Mouse (Mus musculus) heart, postnatal 0 days (tissue): ENCODE results near the gene Sbf1. TPM values are rescaled to one million over a fixed set of nuclear protein-coding genes. Genes with fewer than 3 reads are reported as not detected.

Experiments
- ATAC-seq: fragments of 200-750 bp; cut with Nextera tagmentation; 2 replicates; pipeline ENCODE4 v1.8.0; 2017; ENCODE audit warnings: low read depth, moderate number of reproducible peaks, moderate library complexity; ENCODE audit not compliant: insufficient read depth
- DNase-seq: peaks from one replicate; pipeline ENCODE4 v3.0.0-alpha.2; 2016; ENCODE audit warnings: low spot score
- H3K27ac ChIP-seq: fragments of 300-500 bp; sonication (generic); 2 replicates; pipeline ENCODE4 v1.5.1; 2014; ENCODE audit warnings: low read depth, mild to moderate bottlenecking
- H3K27me3 ChIP-seq: fragments of 300-500 bp; sonication (generic); 2 replicates; pipeline ENCODE4 v1.6.1; 2014; ENCODE audit warnings: low read length, mixed read lengths; ENCODE audit not compliant: control insufficient read depth, insufficient read depth
- H3K36me3 ChIP-seq: fragments of 300-500 bp; sonication (generic); replicated peaks from 2 replicates; pipeline ENCODE4 v1.6.1; 2014; ENCODE audit warnings: low read length, mixed read lengths; ENCODE audit not compliant: control insufficient read depth, insufficient read depth
- H3K4me1 ChIP-seq: fragments of 300-500 bp; sonication (generic); 2 replicates; pipeline ENCODE4 v1.6.1; 2014; ENCODE audit warnings: antibody characterized with exemption; ENCODE audit not compliant: control insufficient read depth, insufficient read depth
- H3K4me2 ChIP-seq: fragments of 300-500 bp; sonication (generic); 2 replicates; pipeline ENCODE4 v1.6.1; 2014; ENCODE audit warnings: low read depth, mild to moderate bottlenecking, low read length, moderate library complexity
- H3K4me3 ChIP-seq: fragments of 300-500 bp; sonication (generic); 2 replicates; pipeline ENCODE4 v1.5.1; 2014; ENCODE audit warnings: low read depth, low read length
- H3K9ac ChIP-seq: fragments of 300-500 bp; sonication (generic); replicated peaks from 2 replicates; pipeline ENCODE4 v1.6.1; 2014; ENCODE audit warnings: low read depth, low read length, mixed read lengths
- H3K9me3 ChIP-seq: fragments of 300-500 bp; sonication (generic); replicated peaks from 2 replicates; pipeline ENCODE4 v1.6.1; 2016; ENCODE audit warnings: low read length; ENCODE audit not compliant: control insufficient read depth
- CTCF ChIP-seq: IDR thresholded peaks from 2 replicates; pipeline ENCODE4 v1.5.1; 2016; ENCODE audit warnings: antibody characterized with exemption, control low read depth, low read depth
- EP300 ChIP-seq: IDR thresholded peaks from 2 replicates; pipeline ENCODE4 v1.6.1; 2016; ENCODE audit warnings: antibody characterized with exemption, low read depth
- WGBS: fragments of 180-500 bp; shearing (Covaris S2); extraction: QIAGEN DNeasy Blood & Tissue Kit; methylation state at CpG from one replicate; pipeline ENCODE4 v1.1.7; 2014; 5-methylcytosine and 5-hydroxymethylcytosine counted together
- polyA plus RNA-seq: library from polyadenylated mRNA; unstranded; fragments of >200 nt; fragmentation: Nextera tagmentation; extraction: Ambion mirVana; gene quantifications from 2 replicates; pipeline ENCODE4 v1.2.1, GENCODE M21; 2015
- total RNA-seq: library from RNA; depleted of rRNA; stranded (reverse); fragments of >200 nt; gene quantifications from 2 replicates; pipeline ENCODE4 v1.2.3, GENCODE M21; 2014; ENCODE audit warnings: low replicate concordance

The Sbf1 gene
- total and polyA plus RNA-seq, 2 experiments from 2014 or later, result 25.6 to 147 TPM

DNA sequence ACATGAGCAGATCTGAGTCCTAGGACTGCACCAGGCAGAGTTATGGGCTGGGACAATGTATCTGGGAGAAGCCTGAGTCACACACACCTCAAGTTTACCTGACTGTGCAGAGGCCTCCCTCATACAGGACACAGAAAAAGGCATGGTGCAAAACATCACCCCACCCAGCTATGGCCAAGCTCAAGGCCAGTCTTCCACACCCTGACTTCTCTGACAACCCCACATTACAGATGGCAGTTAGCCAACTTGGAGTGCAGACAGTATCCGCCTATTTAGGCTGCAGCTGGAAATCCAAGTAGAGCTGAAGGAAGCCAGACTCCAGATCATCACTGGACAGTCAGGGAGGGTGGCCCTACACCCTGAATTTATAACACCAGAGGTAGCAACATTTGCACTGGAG lies 18.6 kb downstream of the Sbf1 start:
- ATAC-seq (peak; percentile 63), DNase-seq (peak; percentile 57)
- Histone ChIP-seq H3K27me3 (no peaks in the 10 kb centered on the region), H3K9ac (no peak overlapping the region), H3K36me3 (peaks cover 80% of the 10 kb centered on the region), H3K4me1 (no peaks in the 10 kb centered on the region), H3K9me3 (no peaks in the 10 kb centered on the region), H3K4me2 (no peak overlapping the region), H3K4me3 (no peak overlapping the region), H3K27ac (no peak overlapping the region)
- TF ChIP-seq CTCF (no peak), EP300 (no peak)
- 17% methylated on average over 1 of the region's 1 CpGs for WGBS

DNA sequence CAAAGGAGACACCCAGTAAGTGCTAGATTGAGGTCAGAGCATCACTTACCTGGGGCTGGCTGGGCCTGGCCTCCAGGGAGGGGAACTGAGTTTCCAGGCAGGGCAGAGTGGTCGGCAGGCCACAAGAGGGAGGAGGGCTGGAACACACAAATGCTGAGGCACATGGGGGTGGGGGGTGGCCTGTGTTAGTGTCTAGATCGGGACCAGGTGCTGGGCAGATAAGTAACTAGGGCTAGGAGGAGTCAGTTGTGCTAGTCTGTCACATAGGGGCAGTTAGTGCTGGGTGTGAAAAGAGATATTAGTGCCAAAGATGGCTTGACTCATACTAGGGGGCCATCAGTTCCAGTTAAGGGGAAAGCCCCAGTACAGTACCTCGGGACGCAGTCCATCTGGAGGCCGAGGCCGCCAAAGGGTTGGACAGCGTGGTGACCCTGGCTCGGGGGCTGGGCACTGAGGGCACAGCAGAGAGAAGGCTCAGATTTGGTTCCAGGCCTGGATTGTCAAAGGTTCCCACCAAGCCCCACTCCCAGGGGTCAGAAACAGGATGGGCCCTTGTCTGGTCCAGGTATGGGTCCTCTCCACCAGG lies 19.4 kb downstream of the Sbf1 start:
- no peak overlapping the region for H3K4me2 ChIP-seq
- H3K9me3 ChIP-seq, result no peaks in the 10 kb centered on the region
- ATAC-seq (no peak), DNase-seq (no peak)
- no peak overlapping the region for H3K27ac ChIP-seq
- no peaks in the 10 kb centered on the region for H3K4me1 ChIP-seq
- H3K36me3 ChIP-seq, result peaks cover 80% of the 10 kb centered on the region
- WGBS, result 79% methylated on average over 8 of the region's 8 CpGs
- TF ChIP-seq CTCF (no peak), EP300 (no peak)
- H3K4me3 ChIP-seq, result no peak overlapping the region
- H3K27me3 ChIP-seq, result no peaks in the 10 kb centered on the region
- H3K9ac ChIP-seq, result no peak overlapping the region

GRCm38 (mm10) chr15:89293778-89294177 lies 21.3 kb downstream of the Sbf1 start:
- TF ChIP-seq CTCF (no peak), EP300 (no peak)
- Histone ChIP-seq H3K9ac (no peak overlapping the region), H3K4me1 (no peaks in the 10 kb centered on the region), H3K27ac (no peak overlapping the region), H3K4me2 (no peak overlapping the region), H3K36me3 (peaks cover 81% of the 10 kb centered on the region), H3K9me3 (no peaks in the 10 kb centered on the region), H3K27me3 (no peaks in the 10 kb centered on the region), H3K4me3 (no peak overlapping the region)
- WGBS, result 90% methylated on average over 10 of the region's 10 CpGs
- no peak for DNase-seq
- ATAC-seq, result no peak

DNA sequence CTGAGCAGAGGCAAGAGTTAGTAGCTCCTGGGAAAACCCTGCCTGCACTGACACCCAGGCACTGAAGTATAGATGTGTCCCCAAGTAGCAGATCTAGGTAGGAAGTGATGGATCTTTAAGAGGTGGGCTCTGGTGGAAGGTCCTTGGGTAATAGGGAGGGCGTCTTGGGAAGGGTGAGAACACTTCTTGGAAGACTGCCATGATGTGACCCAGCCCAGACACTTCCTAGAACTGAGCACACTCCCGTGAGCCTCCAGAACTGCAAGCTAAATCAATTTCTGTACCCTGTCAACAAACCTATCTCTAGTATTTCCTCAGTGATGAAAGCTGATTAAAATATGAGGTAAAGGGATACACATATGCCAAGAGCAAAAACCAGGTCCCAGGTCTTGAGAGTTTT lies 22.3 kb downstream of the Sbf1 start:
- TF ChIP-seq EP300 (no peak), CTCF (no peak)
- H3K27me3 ChIP-seq, result no peaks in the 10 kb centered on the region
- no peak overlapping the region for H3K4me2 ChIP-seq
- H3K36me3 ChIP-seq, result peaks cover 86% of the 10 kb centered on the region
- no peaks in the 10 kb centered on the region for H3K9me3 ChIP-seq
- ATAC-seq (no peak), DNase-seq (no peak)
- no peak overlapping the region for H3K27ac ChIP-seq
- no peaks in the 10 kb centered on the region for H3K4me1 ChIP-seq
- H3K9ac ChIP-seq, result no peak overlapping the region
- H3K4me3 ChIP-seq, result no peak overlapping the region
- WGBS, result 34% methylated on average over 2 of the region's 2 CpGs

DNA sequence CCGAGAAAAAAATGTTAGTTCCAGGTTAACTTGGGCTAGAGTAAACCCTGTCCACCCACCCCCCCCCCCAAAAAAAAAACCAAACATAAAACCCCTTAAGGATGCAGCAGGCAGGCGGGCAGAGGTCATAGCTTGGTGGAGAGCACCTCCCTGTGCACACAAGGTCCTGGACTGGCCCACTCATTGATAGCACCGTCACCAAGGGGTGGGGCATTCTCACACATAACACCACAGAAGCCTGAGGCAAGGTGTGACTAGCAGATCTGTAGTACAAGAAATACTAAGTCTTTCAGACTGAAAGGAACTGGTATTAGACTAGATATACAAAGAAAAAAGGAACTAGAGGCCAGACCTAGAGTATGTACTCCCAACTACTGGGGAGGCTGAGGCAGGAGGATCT lies 23.6 kb downstream of the Sbf1 start:
- no peak for ATAC-seq
- Histone ChIP-seq H3K27ac (no peak overlapping the region), H3K27me3 (no peaks in the 10 kb centered on the region), H3K4me3 (no peak overlapping the region), H3K9me3 (no peaks in the 10 kb centered on the region), H3K4me1 (no peaks in the 10 kb centered on the region), H3K36me3 (peaks cover 93% of the 10 kb centered on the region), H3K9ac (no peak overlapping the region), H3K4me2 (no peak overlapping the region)
- DNase-seq, result no peak
- no peak for TF ChIP-seq CTCF
- no peak for TF ChIP-seq EP300
- WGBS, result 72% methylated on average over 3 of the region's 3 CpGs

DNA sequence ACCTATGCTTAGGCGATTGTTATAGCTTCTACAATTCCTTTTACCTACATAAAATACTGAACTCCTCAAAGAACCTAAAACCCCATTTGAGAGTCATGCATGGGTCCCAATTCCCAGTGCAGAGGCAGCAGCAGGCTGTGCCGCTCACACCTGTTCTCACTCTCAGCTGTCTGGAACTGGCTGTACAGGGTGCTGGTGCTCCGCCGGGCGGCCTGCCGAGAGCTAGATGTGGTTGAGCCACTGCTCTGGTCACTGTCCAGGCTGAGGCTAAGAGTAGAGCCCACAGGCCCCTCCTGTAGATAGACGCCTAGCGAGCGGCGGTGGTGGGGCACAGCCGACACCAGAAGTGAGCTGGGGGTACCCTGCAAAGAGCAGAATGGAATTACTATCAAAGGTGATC lies 25.7 kb downstream of the Sbf1 start:
- H3K9me3 ChIP-seq, result no peaks in the 10 kb centered on the region
- H3K4me3 ChIP-seq, result no peak overlapping the region
- H3K9ac ChIP-seq, result no peak overlapping the region
- no peak overlapping the region for H3K27ac ChIP-seq
- ATAC-seq (no peak), DNase-seq (no peak)
- WGBS, result 91% methylated on average over 11 of the region's 11 CpGs
- no peaks in the 10 kb centered on the region for H3K4me1 ChIP-seq
- H3K36me3 ChIP-seq, result peaks cover 81% of the 10 kb centered on the region
- no peak overlapping the region for H3K4me2 ChIP-seq
- no peaks in the 10 kb centered on the region for H3K27me3 ChIP-seq
- no peak for TF ChIP-seq CTCF
